Mouse (Mus musculus): ENCODE results near the gene Vmn1r221.

- no peak for TF ChIP-seq CTCF (IDR thresholded peaks at IDR 0.05; ENCODE audit: control insufficient read depth, insufficient read depth, insufficient replicate concordance, low read depth, low read length)
- no peak for TF ChIP-seq POLR2A (IDR thresholded peaks at IDR 0.05; ENCODE audit: control insufficient read depth, low read depth, low read length)
These were observed 26.1 kb upstream of the Vmn1r221 start, which contains the start of gene Vmn1r220 for GRCm38 (mm10) chr13:23187875-23188274.

All from testis, adult 2 months (tissue).